Mouse (Mus musculus) cerebellum, adult 9-10 months (tissue): ENCODE measurements around the gene Nono.

Experiments used
- DNase-seq: peaks from one replicate; pipeline ENCODE4 v3.0.0; 2022

Gene Nono

DNA sequence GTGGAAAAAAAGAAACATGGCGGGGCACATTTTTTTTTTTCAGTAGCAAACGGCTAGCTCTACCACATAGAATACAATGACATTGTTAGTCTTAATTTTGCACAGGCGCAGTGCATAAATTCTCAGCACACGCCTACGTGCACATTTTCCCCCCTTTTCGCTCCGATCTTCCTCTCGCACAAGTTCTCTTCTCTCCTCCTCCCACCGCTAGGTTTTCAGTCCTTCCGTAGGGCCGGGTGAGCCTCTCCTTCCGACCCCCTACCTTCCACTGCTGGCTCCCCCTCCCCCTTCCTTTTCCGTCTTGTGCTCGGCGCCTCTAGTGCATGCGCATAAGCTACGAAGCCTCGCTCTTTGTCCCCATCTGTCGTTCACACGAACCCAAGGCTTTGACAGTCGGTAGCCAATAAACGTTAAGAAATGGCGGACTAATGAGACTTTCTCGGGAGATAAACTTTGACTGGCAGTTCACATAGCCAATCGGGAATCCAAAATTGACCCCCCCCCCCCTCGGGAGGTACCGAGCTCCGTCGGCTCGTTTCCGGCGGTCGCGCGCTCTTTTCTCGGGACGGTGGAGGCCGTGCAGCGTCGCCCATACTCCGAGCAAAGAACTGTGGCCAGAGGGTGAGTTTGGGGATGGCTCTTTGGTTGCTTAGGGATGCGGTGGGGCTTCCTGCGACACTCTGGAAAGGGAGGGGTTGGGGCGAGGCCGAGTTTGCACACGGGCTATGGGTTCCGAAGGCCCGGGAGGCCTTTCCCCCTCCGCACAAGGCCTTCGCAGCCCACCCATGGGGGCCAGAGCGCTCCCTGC lies at the start of gene Nono:
Gene Nono (plus strand): TSS at position 177 of the 808 bp plus-strand sequence.
- DNase-seq = peak; percentile 90

DNA sequence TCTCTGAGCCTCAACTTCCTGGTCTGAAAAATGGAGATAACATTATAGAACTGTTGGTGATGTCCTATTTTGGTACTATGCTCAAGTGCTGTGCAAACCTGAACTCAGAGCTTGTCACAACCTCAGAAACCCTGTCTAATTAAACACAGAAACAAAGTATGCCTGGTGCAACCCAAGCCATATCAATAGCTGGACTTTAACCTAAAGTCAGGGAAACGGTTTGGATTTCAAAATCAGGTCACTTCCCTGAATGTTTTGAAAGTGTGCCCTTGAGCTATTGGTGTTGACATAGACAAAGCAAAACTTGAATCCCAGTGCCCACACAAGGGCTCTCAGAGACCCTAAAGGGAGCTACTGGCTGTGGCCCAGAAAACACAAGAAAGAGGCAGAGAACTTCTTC lies 49.4 kb upstream of the Nono start:
- no peak for DNase-seq

DNA sequence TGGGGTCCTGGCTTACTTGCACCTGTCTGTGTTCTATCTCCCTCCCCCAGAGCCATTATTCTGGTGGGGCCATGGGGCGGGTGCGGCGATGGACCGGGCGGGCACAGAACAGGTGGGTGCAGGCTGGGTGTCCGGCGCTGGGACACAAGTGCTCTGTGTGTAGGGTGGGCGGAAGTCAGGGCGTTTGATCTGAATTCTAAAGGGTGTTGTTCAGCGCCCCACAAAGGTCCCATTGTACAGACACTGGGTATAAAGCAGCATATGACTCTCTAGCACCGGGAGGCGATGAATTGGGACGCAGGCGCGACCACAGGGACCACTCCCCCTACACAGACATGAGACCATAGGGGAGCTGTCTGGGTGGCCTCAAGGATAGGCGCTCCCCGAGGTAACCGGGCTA lies 45.7 kb upstream of the Nono start:
- peak; percentile 6 for DNase-seq

DNA sequence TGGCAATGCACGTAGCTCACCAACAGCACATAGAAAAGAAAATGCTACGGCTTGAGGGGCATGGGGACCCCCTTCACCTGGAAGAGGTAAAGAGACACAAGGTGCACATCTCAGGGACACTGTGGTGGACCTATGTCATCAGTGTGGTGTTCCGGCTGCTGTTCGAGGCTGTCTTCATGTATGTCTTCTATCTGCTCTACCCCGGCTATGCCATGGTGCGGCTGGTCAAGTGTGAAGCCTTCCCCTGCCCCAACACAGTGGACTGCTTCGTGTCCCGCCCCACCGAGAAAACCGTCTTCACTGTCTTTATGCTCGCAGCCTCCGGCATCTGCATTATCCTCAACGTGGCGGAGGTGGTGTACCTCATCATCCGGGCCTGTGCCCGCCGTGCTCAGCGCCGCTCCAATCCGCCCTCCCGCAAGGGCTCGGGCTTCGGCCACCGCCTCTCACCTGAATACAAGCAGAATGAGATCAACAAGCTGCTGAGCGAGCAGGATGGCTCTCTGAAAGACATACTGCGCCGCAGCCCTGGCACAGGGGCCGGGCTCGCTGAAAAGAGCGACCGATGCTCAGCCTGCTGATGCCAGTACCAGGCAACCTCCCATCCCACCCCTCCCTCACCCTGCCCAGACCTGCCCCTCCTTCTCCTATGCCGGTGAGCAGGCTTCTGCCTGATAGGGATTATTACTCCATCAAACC lies 44.5 kb upstream of the Nono start:
- DNase-seq = peak; percentile 19

DNA sequence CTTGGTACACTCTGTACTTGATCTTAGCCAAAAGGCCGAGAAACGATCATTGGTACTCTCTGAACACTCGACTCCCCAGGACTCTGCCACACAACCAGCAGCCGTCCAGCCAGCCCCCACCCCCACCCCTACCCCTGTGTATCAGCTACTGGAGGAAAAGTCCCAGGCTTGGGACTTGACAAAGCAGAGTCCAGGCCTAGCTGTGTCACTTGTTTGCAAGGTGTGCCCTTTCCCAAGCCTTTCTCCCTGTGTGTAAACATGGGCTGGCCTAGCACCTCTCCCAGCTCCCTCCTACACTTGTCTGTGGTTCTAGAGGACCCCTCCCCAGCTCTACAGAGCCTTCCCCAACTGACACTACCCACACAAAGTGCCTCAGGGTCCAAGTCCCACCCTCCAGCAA lies 42.9 kb upstream of the Nono start:
- no peak for DNase-seq

DNA sequence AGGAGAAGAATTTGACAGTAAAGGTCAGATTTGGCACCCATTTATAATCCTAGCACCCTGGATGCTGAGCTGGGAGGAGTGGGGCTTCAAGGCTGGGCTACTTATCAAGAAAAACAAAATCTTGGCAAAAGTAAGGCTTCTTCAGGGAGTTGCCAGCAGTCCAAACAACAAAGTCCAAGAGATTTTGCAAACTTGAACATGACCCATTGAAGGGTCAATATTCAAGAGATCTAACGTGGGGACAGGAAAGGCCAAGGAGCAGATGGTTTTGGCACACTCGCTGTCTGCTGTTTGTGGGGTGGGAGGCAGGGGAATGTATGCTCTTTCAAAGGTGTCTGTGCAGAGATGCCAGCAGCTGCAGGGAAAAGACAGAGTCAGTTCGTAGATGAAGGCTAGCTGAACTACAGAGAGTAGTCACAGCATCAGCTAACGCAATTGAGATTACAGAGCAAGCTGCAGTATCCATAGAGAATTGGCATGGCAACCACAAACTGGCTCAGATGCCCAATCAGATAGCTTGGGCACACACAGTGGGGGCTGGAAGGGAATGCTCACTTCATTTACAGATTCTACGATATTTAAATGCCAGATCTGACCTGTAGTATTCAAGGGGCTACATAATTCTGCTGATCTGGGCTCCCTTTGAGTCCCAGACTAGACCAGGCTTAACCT lies 40.1 kb upstream of the Nono start:
- no peak for DNase-seq

DNA sequence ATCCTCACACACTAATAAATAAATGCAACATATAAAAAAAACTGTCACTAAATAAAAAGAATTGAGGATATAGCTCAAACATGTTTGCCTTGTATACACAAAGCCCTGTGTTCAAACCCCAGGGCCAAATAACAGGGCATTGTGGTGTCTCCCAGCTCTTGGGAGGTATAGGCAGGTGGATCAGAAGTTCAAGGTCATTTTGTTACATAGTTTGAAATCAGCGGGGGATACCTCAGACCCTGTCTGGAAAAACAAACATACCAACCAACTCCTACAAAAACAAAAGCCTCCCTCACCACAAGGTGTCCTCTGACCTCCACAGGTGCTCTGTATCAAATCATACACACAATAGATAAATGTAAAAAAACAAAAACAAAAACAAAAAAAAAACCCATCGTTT lies 34.8 kb upstream of the Nono start:
- no peak for DNase-seq

DNA sequence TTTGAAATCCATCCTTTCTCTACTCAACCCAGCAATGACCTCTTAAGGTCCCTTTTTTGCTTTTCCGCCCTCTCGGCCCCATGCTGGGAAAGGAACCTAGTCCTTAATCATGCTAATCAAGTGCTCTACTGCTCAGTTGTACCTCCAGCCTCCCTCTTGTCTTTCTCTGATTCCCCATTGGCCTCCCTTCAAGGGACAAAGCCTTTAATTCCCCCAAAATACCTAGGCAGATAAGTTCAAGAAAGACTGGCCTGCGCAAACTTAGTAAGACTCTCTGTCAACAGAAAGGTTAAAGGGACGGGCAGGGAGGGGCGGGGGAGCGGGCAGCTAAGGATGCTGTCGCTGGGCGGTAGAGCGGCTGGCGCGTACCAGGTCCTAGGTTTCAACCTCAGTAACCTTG lies 32.7 kb upstream of the Nono start:
- no peak for DNase-seq

DNA sequence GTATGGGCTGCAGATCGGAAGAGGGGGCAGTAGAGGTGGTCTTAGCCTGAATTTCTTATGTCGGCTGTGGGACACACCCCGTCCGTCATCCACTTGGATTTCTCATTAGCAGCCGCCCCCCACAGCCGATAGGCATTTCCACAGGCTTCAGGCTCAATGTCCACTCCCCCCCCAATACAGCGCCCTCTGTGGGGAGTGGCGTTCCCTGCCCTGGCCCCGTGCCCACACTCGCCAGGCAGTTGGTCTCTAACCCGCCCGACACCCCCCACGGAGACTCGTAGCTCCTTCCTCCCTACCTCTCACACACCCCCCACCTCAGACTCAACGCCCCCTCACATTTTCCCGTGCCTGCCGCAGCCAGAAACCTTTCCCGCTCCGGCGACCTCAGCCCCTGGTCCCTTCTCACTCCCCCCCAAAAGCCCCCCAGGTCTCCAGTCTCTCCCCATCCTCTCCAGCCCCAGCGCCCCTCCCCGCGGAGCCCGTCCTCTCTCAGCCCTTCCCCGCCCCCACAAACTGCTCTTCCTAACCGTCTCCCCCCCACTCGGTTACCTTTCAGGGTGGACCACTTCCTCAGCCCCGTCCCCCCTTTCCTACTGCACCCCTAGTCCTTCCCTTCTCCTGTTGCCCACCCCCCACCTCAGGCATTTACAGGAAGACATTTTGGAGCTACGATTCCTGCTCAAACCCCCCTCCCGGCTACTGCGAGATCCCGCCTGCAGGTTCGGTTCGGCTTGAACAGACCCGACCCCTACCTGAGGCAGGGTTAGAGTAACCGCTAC lies 10.0 kb upstream of the Nono start:
- DNase-seq = peak; percentile 66

DNA sequence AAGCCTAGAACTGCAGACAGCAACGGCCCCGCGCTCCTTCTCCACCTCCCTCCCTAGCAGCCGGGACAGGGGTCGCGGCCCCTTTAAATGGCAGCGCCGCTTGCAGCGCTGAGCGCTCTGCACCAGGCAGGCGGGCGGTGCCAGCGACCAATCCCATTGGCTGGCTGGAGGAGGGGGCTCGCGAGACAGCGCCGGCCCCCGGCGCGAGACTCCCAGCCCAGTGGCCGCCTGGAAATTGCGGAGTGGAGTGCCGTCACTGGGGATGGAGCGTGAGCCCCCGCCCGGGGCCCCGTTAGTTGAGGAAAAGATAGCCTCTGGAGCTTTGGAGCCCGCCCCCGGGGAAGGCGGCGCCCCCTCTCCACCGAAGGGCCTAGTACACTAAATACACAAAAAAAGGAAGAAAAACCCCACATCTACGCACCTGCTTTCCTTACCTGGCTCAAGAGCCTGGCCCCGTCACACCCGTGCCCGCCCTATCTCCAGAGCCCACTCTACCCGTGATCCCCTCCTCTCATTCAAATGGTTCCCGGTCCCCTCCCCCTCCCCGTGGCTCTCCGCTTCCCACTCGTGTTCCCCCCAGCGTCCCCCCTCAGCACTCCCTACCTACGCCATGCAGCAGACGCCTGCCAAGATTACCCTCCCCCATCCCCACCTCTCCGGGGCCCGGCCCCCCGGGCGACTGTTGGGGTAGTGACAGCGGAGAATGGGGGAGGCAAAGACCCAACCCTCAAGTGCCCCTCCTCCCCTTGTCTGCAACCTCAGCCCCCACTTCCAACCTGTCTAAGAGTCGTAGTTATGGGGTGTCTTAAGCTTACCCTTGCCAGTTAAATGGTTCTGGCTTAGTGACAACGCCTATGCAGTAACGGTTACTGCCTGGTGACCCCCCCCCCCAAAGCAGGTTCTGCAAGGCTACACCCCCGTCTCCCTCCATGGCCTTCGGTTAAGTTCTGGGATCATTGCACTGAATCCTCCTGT lies 9.1 kb upstream of the Nono start:
- peak; percentile 84 for DNase-seq

DNA sequence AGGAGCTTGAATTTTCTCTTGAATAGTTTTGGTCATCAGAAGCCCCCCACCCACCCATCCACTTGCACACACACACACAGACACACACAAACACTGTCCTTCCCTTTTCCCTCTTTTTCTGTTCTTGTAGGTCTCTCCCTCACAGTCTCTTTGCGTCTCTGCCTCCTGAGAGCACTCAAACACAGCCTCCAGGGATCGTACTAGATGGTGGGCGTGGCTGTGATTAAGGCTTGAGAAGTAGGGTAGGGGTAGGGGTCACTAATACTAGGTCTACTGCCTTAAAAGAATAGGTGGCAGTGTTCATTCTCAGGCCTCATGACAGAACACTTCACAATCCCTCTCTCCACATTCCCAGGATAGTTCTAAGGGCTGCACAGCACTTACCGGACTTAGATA lies 8.4 kb upstream of the Nono start, which contains the start of gene Zmym3:
Gene Zmym3 (minus strand): TSS at position 150 of the 396 bp plus-strand sequence.
- DNase-seq = no peak

DNA sequence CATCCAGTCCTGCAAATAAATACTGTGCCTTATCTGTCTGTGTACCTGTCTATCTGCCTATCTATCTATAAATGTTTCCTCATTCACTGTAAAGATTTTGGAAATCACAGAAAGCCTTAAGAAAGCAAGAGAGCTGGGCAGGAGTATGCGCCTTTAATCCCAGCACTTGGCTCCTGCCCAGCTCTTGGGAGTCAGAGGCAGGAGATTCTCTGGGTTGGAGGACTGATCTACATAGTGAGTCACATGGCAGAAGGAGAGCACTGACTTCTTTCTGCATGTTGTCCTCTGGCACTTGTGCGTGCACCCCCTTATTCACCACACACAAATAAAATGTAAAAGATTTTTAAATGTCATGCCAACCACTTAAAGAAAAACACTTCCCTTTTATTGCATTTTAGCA lies 5.7 kb upstream of the Nono start:
- no peak for DNase-seq

DNA sequence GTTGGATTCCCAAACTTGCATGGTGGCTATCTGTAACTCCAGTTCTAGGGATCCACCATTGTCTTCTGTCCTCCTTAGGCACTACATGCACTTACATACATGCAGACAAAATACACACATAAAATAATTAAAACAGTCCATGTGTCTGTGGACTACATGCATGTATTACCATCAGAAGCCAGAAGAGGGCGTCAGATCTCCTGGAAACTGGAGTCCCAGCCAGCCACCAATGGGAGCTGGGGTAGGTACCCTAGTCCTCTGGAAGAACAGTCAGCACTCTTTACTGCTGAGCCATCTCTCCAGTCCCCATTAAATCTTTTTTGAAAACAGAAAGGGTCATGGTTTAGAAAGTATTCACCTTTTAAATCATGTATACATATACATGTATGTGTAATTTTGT lies 1.3 kb upstream of the Nono start:
- DNase-seq = peak; percentile 20

DNA sequence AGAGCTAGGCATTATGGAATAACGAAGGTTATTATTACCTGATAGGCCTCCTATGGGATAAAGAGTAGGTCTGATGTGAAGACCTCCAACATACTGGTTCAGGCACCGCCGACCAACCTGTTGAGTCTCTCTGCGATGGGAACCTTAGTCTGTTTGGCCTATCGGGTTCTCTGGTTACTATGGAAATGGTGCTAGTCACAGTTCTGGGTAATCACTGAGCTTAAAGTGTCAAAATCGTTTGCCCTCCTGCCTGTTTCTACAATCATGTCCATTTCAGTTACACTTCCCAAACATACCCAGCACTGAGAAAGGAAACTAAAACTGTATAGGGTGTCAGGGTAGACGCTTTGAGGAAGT lies 355 bp upstream of the Nono start:
- DNase-seq = peak; percentile 42

DNA sequence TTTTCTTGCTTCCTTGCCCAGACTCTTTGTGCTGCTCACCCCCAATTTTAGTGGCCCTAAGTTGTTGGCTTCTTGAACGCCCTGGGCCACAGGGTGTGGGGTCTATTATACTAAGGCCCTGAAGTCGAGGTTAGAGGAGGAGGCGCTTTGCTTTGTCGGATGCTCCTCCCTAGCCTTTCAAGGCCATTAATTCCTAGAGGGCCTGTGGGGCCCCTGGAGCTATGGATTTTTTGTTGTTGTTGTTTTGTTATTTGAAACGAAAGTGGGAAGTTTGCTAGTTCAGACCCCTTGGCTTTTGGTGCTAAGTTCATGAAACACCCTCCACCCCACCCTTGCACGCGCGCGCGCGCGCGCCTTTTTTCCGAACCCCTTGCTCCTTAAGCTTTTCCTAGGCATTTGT lies 858 bp downstream of the Nono start:
- peak; percentile 32 for DNase-seq

DNA sequence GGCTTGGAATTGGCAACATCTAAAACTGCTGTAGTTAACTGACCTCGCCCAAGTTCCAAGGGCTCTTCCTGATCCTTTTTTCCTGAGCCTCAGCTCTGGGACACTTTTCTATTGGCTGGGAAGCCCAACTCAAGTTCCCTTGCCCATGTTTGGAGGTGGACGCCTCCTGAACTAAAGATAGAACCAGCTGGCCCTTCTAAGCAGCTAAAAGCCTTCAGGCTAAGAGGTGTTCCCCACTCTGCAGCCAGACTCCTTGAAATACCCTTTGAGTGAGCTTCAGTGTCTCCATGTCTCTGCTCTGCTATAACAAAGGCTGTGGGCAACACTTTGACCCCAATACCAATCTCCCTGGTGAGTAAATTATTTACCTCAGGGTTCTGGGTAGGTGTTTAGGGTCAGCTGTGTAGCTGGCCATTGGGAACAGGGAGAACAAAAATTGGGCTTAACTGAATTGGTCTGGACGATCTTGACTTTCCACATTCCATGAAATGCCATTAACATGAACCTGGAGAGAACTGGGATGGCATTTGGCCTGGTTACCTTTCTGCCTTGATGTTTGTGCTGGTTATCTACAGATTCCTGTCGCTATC lies 19.9 kb downstream of the Nono start, which contains the start of gene Itgb1bp2:
Gene Itgb1bp2 (plus strand): TSS at position 203 of the 590 bp plus-strand sequence.
- no peak for DNase-seq

DNA sequence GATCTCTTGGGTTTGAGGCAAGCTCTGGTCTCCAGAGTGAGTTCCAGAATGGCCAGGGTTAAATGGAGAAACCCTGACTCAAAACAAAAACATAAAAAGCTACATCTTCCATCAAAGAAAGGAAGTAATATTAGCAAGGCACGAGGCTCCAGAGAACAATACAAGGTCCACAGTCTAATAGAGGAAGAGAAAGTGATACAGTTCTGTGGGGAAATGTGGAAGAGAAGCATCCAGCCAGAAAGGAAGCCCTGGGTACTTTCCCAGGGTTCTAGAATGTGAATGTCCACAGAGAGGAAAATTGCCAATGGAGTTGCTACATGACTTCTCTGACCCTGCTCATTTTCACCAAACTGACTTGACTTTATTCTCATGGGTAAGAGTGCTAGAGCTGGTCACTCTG lies 22.0 kb downstream of the Nono start:
- no peak for DNase-seq

DNA sequence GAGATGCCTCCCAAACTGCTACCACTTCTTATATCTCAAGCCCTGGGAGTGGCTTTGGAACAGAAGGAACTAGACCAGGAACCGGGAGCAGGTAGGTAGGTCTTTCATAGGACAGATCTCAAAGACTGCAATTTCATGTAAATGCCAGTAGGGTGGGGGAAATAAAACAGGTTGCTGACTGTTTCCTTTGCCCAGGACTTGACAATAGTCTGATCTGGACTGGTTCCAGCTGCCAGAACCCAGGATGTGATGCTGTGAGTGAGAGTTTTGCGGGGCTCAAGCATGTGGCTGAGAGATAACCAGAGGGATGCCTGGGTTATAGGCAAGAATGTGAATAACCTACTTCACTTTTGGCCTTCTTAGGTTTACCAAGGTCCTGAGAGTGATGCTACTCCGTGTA lies 22.5 kb downstream of the Nono start:
- no peak for DNase-seq

DNA sequence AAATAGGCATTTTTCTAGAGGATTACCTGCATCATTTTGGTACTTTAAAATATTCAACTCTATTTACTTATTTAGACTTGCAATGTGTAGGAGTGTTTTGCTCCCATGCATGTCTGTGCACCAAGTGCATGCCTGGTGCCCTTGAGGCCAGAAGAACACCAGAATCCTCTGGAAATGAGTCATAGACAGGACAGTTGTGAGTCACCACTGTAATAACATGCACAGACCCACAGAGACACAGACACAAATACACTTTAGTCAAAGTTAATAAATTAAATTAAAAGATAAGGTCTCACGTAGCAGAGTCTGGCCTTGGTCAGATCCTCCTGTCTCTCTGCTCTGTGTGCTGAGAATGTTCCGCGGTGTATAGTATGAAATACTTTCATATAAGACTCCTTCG lies 43.1 kb downstream of the Nono start:
- DNase-seq = no peak

DNA sequence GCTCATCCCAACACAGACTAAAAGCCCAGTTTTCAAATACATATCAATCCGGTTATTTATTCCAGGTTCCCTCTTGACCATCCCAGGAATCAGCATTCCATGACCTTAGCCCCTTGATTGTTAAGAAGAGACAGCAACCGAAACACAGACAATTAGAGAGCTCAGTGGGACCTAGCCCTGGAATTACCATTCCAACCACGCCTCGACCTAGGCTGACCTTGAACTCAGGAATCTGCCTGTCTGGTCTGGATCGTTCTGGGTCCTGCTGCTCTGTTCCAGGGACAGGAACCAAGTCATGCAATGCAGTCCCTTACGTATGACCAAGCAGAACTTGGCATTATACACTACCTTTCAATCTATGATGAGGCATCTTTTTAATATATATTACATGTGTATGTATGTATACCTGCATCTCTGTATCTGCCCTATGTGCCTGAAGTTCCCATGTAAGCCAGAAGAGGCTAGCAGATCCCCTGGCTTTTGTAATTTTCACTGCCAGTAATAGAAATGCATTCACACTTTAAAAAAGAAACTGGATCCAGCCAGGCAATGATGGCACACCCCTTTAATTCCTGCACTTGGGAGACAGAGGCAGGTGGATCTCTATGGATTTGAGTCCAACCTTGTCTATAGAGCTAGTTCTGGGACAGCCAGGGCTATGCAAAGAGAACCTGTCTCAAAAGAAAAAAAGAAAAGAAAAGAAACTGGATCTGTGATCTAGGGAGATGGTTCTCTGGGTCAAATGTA lies 52.7 kb downstream of the Nono start:
- no peak for DNase-seq
